Mouse (Mus musculus) thymus, postnatal 14 days (tissue): ENCODE measurements at regions not wholly inside any gene's neighbourhood (a gene's known extent, or its start where the extent isn't known, plus 50 kb on each side); places are given as distances from the start of the nearest gene placed in this dataset.

Experiments used
- DNase-seq: peaks from one replicate; pipeline ENCODE4 v3.0.0; 2021

GRCm38 (mm10) chr1:64288812-64289447, 166.8 kb upstream of the Klf7 start:
- no peak for DNase-seq

DNA sequence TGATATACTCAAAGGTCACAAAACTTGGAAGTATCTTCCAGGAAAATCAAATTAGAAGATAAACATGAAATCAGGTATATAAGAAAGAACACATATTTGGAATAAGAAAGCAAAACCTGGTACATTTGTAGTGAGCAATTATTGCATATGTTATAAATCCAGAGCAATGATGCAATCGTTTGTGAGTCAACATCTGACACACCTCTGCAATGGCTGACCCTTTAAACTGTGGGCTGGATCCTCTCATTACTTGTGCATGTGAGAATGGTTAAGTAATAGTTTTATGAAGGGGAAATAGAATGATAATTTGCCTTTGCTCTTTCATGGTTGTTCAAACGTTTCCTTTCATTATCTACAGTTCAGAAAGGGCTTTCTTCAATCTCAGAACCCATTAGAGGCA, 165.0 kb upstream of the Klf7 start:
- DNase-seq = no peak

- DNase-seq = no peak
Observed at GRCm38 (mm10) chr1:64284656-64285055, 162.6 kb upstream of the Klf7 start.

DNA sequence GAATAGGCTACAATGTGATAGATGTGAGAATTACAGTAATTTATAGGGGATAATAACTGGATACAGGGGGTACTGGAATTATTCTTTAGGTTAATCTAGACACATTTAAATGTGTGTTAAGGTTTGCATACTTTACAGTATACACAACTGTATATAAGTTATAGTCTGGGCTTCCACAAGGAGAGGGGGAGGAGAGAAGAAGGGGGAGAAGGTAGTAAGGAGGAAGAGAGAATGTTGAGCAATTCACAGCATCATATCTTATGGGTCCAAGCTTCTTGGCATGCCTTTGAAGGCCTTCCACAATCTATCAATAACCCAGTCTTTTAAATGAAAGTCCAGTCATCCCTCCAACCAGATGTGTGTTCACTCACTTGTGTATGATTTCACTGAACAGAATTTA, 153.8 kb upstream of the Klf7 start:
- no peak for DNase-seq

- no peak for DNase-seq
Observed at GRCm38 (mm10) chr1:64275086-64275802, 153.2 kb upstream of the Klf7 start.

DNA sequence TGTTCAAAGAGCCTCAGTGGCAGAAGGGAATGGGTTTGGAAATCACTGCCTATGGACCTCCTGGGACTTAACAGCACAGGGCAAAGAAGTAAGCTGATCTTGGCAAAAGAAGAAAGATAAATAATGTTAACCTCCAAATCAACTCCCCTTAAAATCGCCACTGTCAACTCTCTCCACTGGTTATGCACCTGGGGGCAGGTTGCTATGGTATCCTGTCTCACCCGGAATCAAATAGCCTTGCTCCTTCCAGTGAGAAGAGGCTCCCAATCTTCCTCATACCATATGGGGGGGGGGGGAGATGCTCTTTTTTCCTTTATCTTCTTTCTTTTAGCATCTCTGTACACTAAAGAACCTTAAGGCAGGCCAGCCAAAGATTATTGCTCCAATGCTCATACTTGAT, 135.2 kb upstream of the Klf7 start:
- no peak for DNase-seq

- DNase-seq = no peak
Observed at GRCm38 (mm10) chr1:64255554-64256295, 133.6 kb upstream of the Klf7 start.

- DNase-seq = no peak
Observed at GRCm38 (mm10) chr1:64254673-64255072, 132.6 kb upstream of the Klf7 start.

- no peak for DNase-seq
Observed at GRCm38 (mm10) chr1:64253996-64254395, 131.9 kb upstream of the Klf7 start.

DNA sequence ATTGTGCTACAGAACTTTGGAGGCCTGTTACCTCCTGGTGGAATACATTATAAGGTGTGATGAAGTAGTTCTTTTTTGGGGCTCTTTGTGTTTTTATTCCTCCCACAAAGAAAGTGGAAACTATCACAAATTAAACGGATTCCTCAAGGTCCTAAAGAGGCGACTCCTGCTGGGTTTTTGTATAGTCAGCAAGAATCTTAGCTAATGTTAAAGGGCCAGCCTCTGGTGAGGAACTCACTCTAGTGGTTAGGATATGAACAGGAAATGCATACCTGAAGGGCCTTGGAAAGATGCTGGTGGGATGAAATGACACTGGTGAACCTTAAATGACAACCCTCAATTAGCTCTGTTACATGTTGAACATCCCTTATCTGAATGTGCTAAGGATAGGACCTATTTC, 120.3 kb upstream of the Klf7 start:
- no peak for DNase-seq

DNA sequence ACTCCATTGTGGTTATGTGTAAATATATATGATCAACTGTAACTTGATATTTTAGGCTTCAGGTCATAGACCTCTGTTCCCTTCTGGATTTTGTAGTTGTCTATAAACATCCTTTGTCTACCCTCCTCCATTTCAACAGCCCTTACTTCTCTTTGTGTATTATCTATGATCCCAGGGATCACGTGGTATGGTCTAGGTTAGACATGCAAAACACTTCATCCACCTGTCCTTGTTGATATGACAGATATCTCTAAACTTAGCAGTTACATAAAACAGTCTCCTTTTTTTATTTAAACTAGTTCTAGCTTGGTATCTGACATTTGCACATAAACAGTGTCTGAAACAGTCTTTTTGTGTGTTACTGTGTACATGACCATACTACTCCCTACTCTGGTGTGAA, 107.6 kb upstream of the Klf7 start:
- DNase-seq = no peak

GRCm38 (mm10) chr1:64226001-64226918, 104.2 kb upstream of the Klf7 start:
- DNase-seq = no peak

- no peak for DNase-seq
Observed at GRCm38 (mm10) chr1:64223779-64224687, 102.0 kb upstream of the Klf7 start.

DNA sequence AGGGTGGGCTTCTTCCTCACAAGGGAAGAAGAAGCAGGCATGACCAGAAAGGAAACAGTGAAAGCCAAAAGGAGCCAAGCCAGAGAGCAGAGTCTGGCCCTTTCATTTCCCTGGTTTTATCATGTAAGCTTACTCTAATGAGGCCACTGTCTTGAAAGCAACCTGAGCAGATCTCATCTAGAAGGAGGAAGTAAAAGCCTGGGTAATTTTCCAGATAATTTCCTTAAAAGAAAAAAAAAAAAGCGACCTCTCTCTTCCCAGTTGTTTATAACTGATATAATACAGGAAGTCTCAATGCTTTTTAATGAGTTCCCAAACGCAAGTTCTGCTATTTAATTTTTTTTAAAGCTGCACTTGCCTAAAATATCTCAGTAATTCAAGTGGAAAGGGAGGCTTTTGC, 100.4 kb upstream of the Klf7 start:
- no peak for DNase-seq

DNA sequence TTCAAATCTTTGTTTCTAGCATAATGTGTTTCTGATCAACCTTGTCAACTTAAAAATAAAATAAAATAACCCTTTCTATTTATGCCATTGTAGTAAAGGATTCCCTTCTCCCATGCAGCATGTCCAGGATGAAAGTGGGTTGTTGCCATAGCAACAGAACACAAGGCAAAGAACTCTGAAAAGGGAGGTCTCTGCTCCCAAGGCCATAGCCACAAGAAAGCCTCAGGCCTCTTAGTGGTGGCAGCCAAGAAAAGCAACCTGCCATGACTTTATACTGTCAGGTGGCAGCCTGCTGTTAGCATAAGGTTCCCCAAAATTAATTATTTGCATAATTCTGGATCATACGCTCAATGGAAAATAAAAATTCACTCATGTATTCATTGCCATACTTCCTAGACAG, 98.4 kb upstream of the Klf7 start:
- DNase-seq = no peak

DNA sequence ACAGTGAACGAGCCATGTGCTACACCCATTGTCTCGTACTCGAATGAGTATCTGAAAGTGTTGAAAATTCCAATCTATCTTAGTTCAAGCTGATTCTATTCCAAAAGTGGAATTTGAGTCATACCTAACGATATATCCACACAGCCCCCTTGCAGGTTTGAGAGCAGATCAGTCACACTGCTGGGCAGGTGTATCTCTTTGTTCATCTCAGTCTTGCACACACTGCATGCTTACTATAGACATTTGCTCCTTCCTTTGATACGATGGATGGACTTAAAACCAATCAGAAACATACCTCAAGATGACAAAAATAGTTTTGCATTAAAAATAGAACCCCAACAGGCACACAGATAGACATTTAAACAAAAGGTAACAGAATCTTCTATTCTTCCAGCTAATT, 98.0 kb upstream of the Klf7 start:
- DNase-seq = no peak

DNA sequence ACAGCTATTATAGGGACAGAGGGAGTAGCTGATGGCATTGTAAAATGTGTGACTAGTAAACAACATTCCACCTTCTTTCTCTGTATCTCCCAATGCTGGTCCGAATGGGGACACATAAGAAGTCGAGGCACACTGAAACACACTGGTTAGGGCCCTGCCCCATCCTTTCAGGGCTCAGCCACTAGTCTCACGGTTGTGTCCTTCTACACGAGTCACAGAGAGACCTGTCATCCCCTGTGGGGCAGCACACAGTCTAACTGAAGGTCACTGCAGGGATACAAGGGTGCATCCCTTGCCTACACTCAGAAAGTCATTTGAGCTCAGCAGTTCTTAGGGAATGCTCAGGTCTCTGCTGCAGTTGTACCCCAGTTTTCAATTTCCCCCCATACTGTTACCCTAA, 93.6 kb upstream of the Klf7 start:
- DNase-seq = no peak

DNA sequence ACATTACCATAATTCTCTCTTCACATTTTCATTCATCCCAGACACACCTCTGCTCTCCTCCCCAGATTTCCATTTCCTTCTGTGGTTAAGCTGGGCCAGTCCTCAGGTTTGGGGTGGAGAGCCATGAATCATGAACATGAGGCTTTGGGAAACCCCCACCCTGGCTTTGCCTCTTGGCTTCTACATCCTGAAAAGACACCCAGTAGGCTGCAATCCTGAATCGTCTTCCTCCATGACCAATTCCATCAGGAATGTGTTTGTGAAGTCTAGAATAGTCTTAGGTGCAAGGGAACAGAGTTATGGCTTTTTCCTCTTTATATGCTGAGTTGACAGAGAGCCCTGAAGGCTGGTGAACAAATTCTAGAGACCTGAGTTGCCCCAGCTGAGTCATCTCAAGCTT, 87.0 kb upstream of the Klf7 start:
- no peak for DNase-seq

DNA sequence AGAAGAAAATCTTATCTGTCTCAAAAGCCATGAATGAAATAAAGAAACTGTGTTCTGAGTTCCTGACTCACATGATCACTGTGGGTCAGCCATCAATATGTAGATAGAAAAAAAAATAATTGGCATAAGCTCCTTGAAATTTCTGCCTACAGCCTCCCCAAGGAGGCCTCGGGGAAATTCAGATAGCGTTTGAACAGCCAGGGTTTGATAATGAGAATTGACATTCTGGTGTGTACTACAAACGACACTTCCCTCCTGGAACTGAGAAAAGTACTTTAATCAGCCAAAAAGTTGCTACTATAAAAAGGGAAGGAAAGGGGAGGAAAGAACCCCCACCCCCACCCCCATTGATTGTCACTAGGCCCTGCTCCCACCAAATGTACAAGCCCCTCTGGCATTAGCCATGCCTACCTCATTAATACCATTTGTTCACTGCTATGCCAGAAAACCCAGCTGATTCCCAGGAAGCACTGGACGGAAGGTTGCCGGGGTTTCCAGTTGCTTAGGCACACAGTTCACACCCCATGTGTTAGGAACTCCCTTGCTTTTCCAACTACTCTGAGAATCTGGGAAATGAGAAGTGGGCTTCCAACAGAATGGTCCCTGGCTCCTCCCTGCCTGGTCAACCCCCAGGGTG, 78.4 kb upstream of the Klf7 start:
- DNase-seq = no peak

GRCm38 (mm10) chr1:64198781-64199180, 76.7 kb upstream of the Klf7 start:
- DNase-seq = no peak

GRCm38 (mm10) chr1:64198322-64198721, 76.2 kb upstream of the Klf7 start:
- DNase-seq = no peak
